Mouse (Mus musculus): ENCODE data around the gene Fam178b. TPM values are rescaled to one million over a fixed set of nuclear protein-coding genes. Genes with fewer than 3 reads are reported as not detected.
"Not testable (repeated sequence)": the region's sequence is repeated elsewhere in the genome, so short reads cannot be mapped to it uniquely, and the experiment has no call there.

Fam178b gene
- polyA plus RNA-seq, 1 experiment, result not detected

GRCm38 (mm10) chr1:36680893-36681292, 2.1 kb downstream of the Fam178b start:
- no peaks in the 10 kb centered on the region for H3K4me1 ChIP-seq (ENCODE audit: control insufficient read depth, insufficient read depth, low read length)
- no peak overlapping the region for H3K27ac ChIP-seq (ENCODE audit: insufficient read depth, low read depth, low read length)
- WGBS, result 77% methylated on average over 7 of the region's 7 CpGs
- TF ChIP-seq POLR2A (IDR thresholded peaks at IDR 0.05; ENCODE audit: insufficient read depth, low read depth, low read length) (no peak), CTCF (IDR thresholded peaks at IDR 0.05; ENCODE audit: insufficient read depth, low read depth, low read length) (no peak)
- H3K4me3 ChIP-seq (ENCODE audit: insufficient read depth, low read depth, low read length), result no peak overlapping the region

- TF ChIP-seq CTCF (IDR thresholded peaks at IDR 0.05; ENCODE audit: insufficient read depth, low read depth, low read length) (no peak), POLR2A (IDR thresholded peaks at IDR 0.05; ENCODE audit: insufficient read depth, low read depth, low read length) (no peak)
- 74% methylated on average over 3 of the region's 3 CpGs for WGBS
- no peak overlapping the region for H3K27ac ChIP-seq (ENCODE audit: insufficient read depth, low read depth, low read length)
- peaks cover 4% of the 10 kb centered on the region for H3K4me1 ChIP-seq (ENCODE audit: control insufficient read depth, insufficient read depth, low read length)
- no peak overlapping the region for H3K4me3 ChIP-seq (ENCODE audit: insufficient read depth, low read depth, low read length)
Observed at GRCm38 (mm10) chr1:36674936-36675335, 8.0 kb downstream of the Fam178b start.

GRCm38 (mm10) chr1:36672648-36673350, 10.2 kb downstream of the Fam178b start:
- no peak overlapping the region for H3K27ac ChIP-seq (ENCODE audit: insufficient read depth, low read depth, low read length)
- no peak overlapping the region for H3K4me3 ChIP-seq (ENCODE audit: insufficient read depth, low read depth, low read length)
- TF ChIP-seq CTCF (IDR thresholded peaks at IDR 0.05; ENCODE audit: insufficient read depth, low read depth, low read length) (no peak), POLR2A (IDR thresholded peaks at IDR 0.05; ENCODE audit: insufficient read depth, low read depth, low read length) (no peak)
- 31% methylated on average over 16 of the region's 16 CpGs for WGBS
- H3K4me1 ChIP-seq (ENCODE audit: control insufficient read depth, insufficient read depth, low read length), result peaks cover 4% of the 10 kb centered on the region

- no peak overlapping the region for H3K4me3 ChIP-seq (ENCODE audit: insufficient read depth, low read depth, low read length)
- no peak overlapping the region for H3K27ac ChIP-seq (ENCODE audit: insufficient read depth, low read depth, low read length)
- H3K4me1 ChIP-seq (ENCODE audit: control insufficient read depth, insufficient read depth, low read length), result peaks cover 9% of the 10 kb centered on the region
- TF ChIP-seq CTCF (IDR thresholded peaks at IDR 0.05; ENCODE audit: insufficient read depth, low read depth, low read length) (no peak), POLR2A (IDR thresholded peaks at IDR 0.05; ENCODE audit: insufficient read depth, low read depth, low read length) (no peak)
- WGBS, result 96% methylated on average over 10 of the region's 10 CpGs
Observed at GRCm38 (mm10) chr1:36671260-36671659, 11.7 kb downstream of the Fam178b start.

- WGBS, result 74% methylated on average over 4 of the region's 4 CpGs
- Histone ChIP-seq H3K4me1 (ENCODE audit: control insufficient read depth, insufficient read depth, low read length) (peaks cover 12% of the 10 kb centered on the region), H3K4me3 (ENCODE audit: insufficient read depth, low read depth, low read length) (no peak overlapping the region), H3K27ac (ENCODE audit: insufficient read depth, low read depth, low read length) (no peak overlapping the region)
- no peak for TF ChIP-seq POLR2A (IDR thresholded peaks at IDR 0.05; ENCODE audit: insufficient read depth, low read depth, low read length)
- no peak for TF ChIP-seq CTCF (IDR thresholded peaks at IDR 0.05; ENCODE audit: insufficient read depth, low read depth, low read length)
Observed at GRCm38 (mm10) chr1:36670256-36670655, 12.7 kb downstream of the Fam178b start.

GRCm38 (mm10) chr1:36668007-36668406, 15.0 kb downstream of the Fam178b start:
- peaks cover 11% of the 10 kb centered on the region for H3K4me1 ChIP-seq (ENCODE audit: control insufficient read depth, insufficient read depth, low read length)
- WGBS, result 94% methylated on average over 4 of the region's 4 CpGs
- H3K4me3 ChIP-seq (ENCODE audit: insufficient read depth, low read depth, low read length); H3K27ac ChIP-seq (ENCODE audit: insufficient read depth, low read depth, low read length): not testable (repeated sequence)

- H3K4me3 ChIP-seq (ENCODE audit: insufficient read depth, low read depth, low read length), result no peak overlapping the region
- H3K4me1 ChIP-seq (ENCODE audit: control insufficient read depth, insufficient read depth, low read length), result peaks cover 9% of the 10 kb centered on the region
- H3K27ac ChIP-seq (ENCODE audit: insufficient read depth, low read depth, low read length), result no peak overlapping the region
- 75% methylated on average over 4 of the region's 4 CpGs for whole genome bisulfite sequencing
- no peak for TF ChIP-seq POLR2A (IDR thresholded peaks at IDR 0.05; ENCODE audit: insufficient read depth, low read depth, low read length)
- no peak for TF ChIP-seq CTCF (IDR thresholded peaks at IDR 0.05; ENCODE audit: insufficient read depth, low read depth, low read length)
Observed at GRCm38 (mm10) chr1:36665934-36666333, 17.0 kb downstream of the Fam178b start.

- Histone ChIP-seq H3K4me1 (ENCODE audit: control insufficient read depth, insufficient read depth, low read length) (peaks cover 9% of the 10 kb centered on the region), H3K27ac (ENCODE audit: insufficient read depth, low read depth, low read length) (no peak overlapping the region), H3K4me3 (ENCODE audit: insufficient read depth, low read depth, low read length) (no peak overlapping the region)
- WGBS, result 91% methylated on average over 11 of the region's 11 CpGs
- TF ChIP-seq POLR2A (IDR thresholded peaks at IDR 0.05; ENCODE audit: insufficient read depth, low read depth, low read length) (no peak), CTCF (IDR thresholded peaks at IDR 0.05; ENCODE audit: insufficient read depth, low read depth, low read length) (no peak)
Observed at GRCm38 (mm10) chr1:36665165-36665723, 17.7 kb downstream of the Fam178b start.

- TF ChIP-seq CTCF (IDR thresholded peaks at IDR 0.05; ENCODE audit: insufficient read depth, low read depth, low read length), result no peak
- WGBS, result 76% methylated on average over 4 of the region's 4 CpGs
- H3K27ac ChIP-seq (ENCODE audit: insufficient read depth, low read depth, low read length), result no peak overlapping the region
- H3K4me1 ChIP-seq (ENCODE audit: control insufficient read depth, insufficient read depth, low read length), result peaks cover 9% of the 10 kb centered on the region
- no peak overlapping the region for H3K4me3 ChIP-seq (ENCODE audit: insufficient read depth, low read depth, low read length)
Observed at GRCm38 (mm10) chr1:36664457-36664856, 18.5 kb downstream of the Fam178b start.
